Mouse (Mus musculus) myocyte (in vitro differentiated cells): ENCODE measurements around the gene Btn1a1. TPM values are rescaled to one million over a fixed set of nuclear protein-coding genes. Genes with fewer than 3 reads are reported as not detected.

Experiments
- H3K27me3 ChIP-seq: one replicate; pipeline ENCODE4 v1.6.1; 2011; ENCODE audit not compliant: control insufficient read depth, insufficient read depth, insufficient read length
- H3K36me3 ChIP-seq: one replicate; pipeline ENCODE4 v1.6.1; 2011; ENCODE audit not compliant: control insufficient read depth, insufficient read depth
- H3K4me2 ChIP-seq: one replicate; pipeline ENCODE4 v1.6.1; 2011; ENCODE audit warnings: low read depth, control low read depth
- H3K4me3 ChIP-seq: one replicate; pipeline ENCODE4 v1.5.1; 2011; ENCODE audit warnings: mild to moderate bottlenecking, control low read depth, moderate library complexity
- H3K79me2 ChIP-seq: one replicate; pipeline ENCODE4 v1.6.1; 2011; ENCODE audit not compliant: control insufficient read depth, insufficient read depth
- H3ac ChIP-seq: one replicate; pipeline ENCODE4 v1.6.1; 2011; ENCODE audit not compliant: control insufficient read depth, insufficient read length
- CEBPB ChIP-seq: IDR thresholded peaks from 2 replicates; pipeline ENCODE4 v1.6.1; 2011; ENCODE audit warnings: mild to moderate bottlenecking, moderate library complexity; ENCODE audit not compliant: poor library complexity, insufficient read depth, severe bottlenecking
- E2F4 ChIP-seq: IDR thresholded peaks from one replicate; pipeline ENCODE4 v1.6.1; 2011; ENCODE audit warnings: mild to moderate bottlenecking, control low read depth, moderate library complexity; ENCODE audit not compliant: insufficient read depth
- MAX ChIP-seq: IDR thresholded peaks from one replicate; pipeline ENCODE4 v1.6.1; 2011; ENCODE audit warnings: low read depth, mild to moderate bottlenecking, control low read depth
- MYOD1 ChIP-seq, 3 experiments: IDR thresholded peaks; one replicate each; pipeline ENCODE4 v1.6.1; 2011; ENCODE audit warnings: control low read depth in 2 of 3, low read depth in 2 of 3, mild to moderate bottlenecking in 2 of 3, moderate library complexity in 1 of 3; ENCODE audit not compliant: insufficient read length in 2 of 3, control insufficient read depth in 1 of 3
- MYOG ChIP-seq, 3 experiments: IDR thresholded peaks; one replicate each; pipeline ENCODE4 v1.6.1; 2011; ENCODE audit warnings: control low read depth in 2 of 3, low read depth in 2 of 3, mild to moderate bottlenecking in 2 of 3; ENCODE audit not compliant: insufficient read length in 2 of 3, control insufficient read depth in 1 of 3, insufficient read depth in 1 of 3
- POLR2A ChIP-seq: IDR thresholded peaks from one replicate; pipeline ENCODE4 v1.6.1; 2011; ENCODE audit warnings: low read depth, mild to moderate bottlenecking, control low read depth, moderate library complexity; ENCODE audit not compliant: insufficient read length
- POLR2AphosphoS2 ChIP-seq: IDR thresholded peaks from one replicate; pipeline ENCODE4 v1.6.1; 2011; ENCODE audit warnings: low read depth, control low read depth; ENCODE audit not compliant: insufficient read length
- REST ChIP-seq: IDR thresholded peaks from one replicate; pipeline ENCODE4 v1.6.1; 2011; ENCODE audit warnings: mild to moderate bottlenecking, control low read depth, moderate library complexity; ENCODE audit not compliant: insufficient read depth, insufficient read length
- SRF ChIP-seq: IDR thresholded peaks from one replicate; pipeline ENCODE4 v1.6.1; 2011; ENCODE audit warnings: low read depth; ENCODE audit not compliant: control insufficient read depth, insufficient read length
- TCF12 ChIP-seq: IDR thresholded peaks from one replicate; pipeline ENCODE4 v1.6.1; 2011; ENCODE audit warnings: mild to moderate bottlenecking, control low read depth; ENCODE audit not compliant: poor library complexity, insufficient read depth, severe bottlenecking
- TCF3 ChIP-seq: IDR thresholded peaks from one replicate; pipeline ENCODE4 v1.6.1; 2011; ENCODE audit warnings: low read depth, control low read depth; ENCODE audit not compliant: insufficient read length
- USF1 ChIP-seq: IDR thresholded peaks from one replicate; pipeline ENCODE4 v1.6.1; 2011; ENCODE audit warnings: low read depth, mild to moderate bottlenecking, control low read depth, moderate library complexity
- polyA plus RNA-seq: library from polyadenylated mRNA; unstranded; fragments of >200 nt; fragmentation: generic; extraction: Trizol; gene quantifications from one replicate; pipeline ENCODE4 v1.2.1, GENCODE M21; 2012; ENCODE audit warnings: missing spikeins

Gene Btn1a1
- polyA plus RNA-seq, 1 experiment: 0.02 TPM

- Histone ChIP-seq H3K27me3 (no peaks in the 10 kb centered on the region), H3K79me2 (no peaks in the 10 kb centered on the region), H3ac (no peak overlapping the region), H3K4me2 (no peak overlapping the region), H3K4me3 (no peak overlapping the region), H3K36me3 (no peaks in the 10 kb centered on the region)
- no peak for TF ChIP-seq SRF
- TF ChIP-seq CEBPB: no peak
- no peak for TF ChIP-seq MYOG (IDR thresholded peaks at IDR 0.05; ENCODE audit: control insufficient read depth in 1 of 3, insufficient read depth in 1 of 3, insufficient read length in 2 of 3, low read depth in 2 of 3)
- no peak for TF ChIP-seq MAX
Measured at GRCm38 (mm10) chr13:23490863-23491262, 25.2 kb upstream of the Btn1a1 start.

GRCm38 (mm10) chr13:23488400-23489322 lies 23.0 kb upstream of the Btn1a1 start, which contains the start of gene Btn2a2:
Gene Btn2a2, minus strand, starts transcription at chr13:23488857.
- TF ChIP-seq REST (no peak), TCF12 (no peak)
- H3K36me3 ChIP-seq: no peaks in the 10 kb centered on the region
- peak within 1 kb of the TSS; percentile 97 for H3K4me2 ChIP-seq
- no peaks in the 10 kb centered on the region for H3K27me3 ChIP-seq
- H3ac ChIP-seq: no peak within 1 kb of the TSS
- no peaks in the 10 kb centered on the region for H3K79me2 ChIP-seq
- peak within 1 kb of the TSS; percentile 18 for H3K4me3 ChIP-seq

GRCm38 (mm10) chr13:23485271-23485670 lies 19.6 kb upstream of the Btn1a1 start:
- H3ac ChIP-seq: no peak overlapping the region

GRCm38 (mm10) chr13:23483153-23483552 lies 17.5 kb upstream of the Btn1a1 start:
- H3K79me2 ChIP-seq: no peaks in the 10 kb centered on the region
- H3K36me3 ChIP-seq: no peaks in the 10 kb centered on the region
- no peak overlapping the region for H3ac ChIP-seq
- TF ChIP-seq MYOG (IDR thresholded peaks at IDR 0.05; ENCODE audit: control insufficient read depth in 1 of 3, insufficient read depth in 1 of 3, insufficient read length in 2 of 3, low read depth in 2 of 3): no peak
- no peak for TF ChIP-seq SRF
- TF ChIP-seq REST: no peak
- TF ChIP-seq TCF12: no peak
- no peak for TF ChIP-seq POLR2AphosphoS2
- TF ChIP-seq USF1: no peak
- no peak for TF ChIP-seq MYOD1 (IDR thresholded peaks at IDR 0.05; ENCODE audit: control insufficient read depth in 1 of 3, insufficient read length in 2 of 3, low read depth in 2 of 3)
- no peak for TF ChIP-seq CEBPB
- no peak for TF ChIP-seq TCF3
- no peak for TF ChIP-seq E2F4
- TF ChIP-seq MAX: no peak
- TF ChIP-seq POLR2A: no peak
- no peaks in the 10 kb centered on the region for H3K27me3 ChIP-seq
- no peak overlapping the region for H3K4me3 ChIP-seq
- H3K4me2 ChIP-seq: no peak overlapping the region

More at GRCm38 (mm10) chr13:23485271-23485670, 19.6 kb upstream of the Btn1a1 start:
- TF ChIP-seq SRF (no peak), USF1 (no peak), POLR2A (no peak)
- Histone ChIP-seq H3K36me3 (no peaks in the 10 kb centered on the region), H3K4me3 (no peak overlapping the region), H3K27me3 (no peaks in the 10 kb centered on the region), H3K4me2 (no peak overlapping the region), H3K79me2 (no peaks in the 10 kb centered on the region)

- no peaks in the 10 kb centered on the region for H3K79me2 ChIP-seq
- H3K36me3 ChIP-seq: no peaks in the 10 kb centered on the region
- H3ac ChIP-seq: no peak overlapping the region
- no peaks in the 10 kb centered on the region for H3K27me3 ChIP-seq
- H3K4me3 ChIP-seq: no peak overlapping the region
- no peak for TF ChIP-seq POLR2AphosphoS2
- peak in 1 of 3 experiments; percentile 9 for TF ChIP-seq MYOD1 (IDR thresholded peaks at IDR 0.05; ENCODE audit: control insufficient read depth in 1 of 3, insufficient read length in 2 of 3, low read depth in 2 of 3)
- H3K4me2 ChIP-seq: no peak overlapping the region
Measured at GRCm38 (mm10) chr13:23475658-23476057, 10.0 kb upstream of the Btn1a1 start.

GRCm38 (mm10) chr13:23466911-23467310 lies 1.2 kb upstream of the Btn1a1 start:
- Histone ChIP-seq H3K4me3 (no peak overlapping the region), H3K36me3 (no peaks in the 10 kb centered on the region), H3K4me2 (no peak overlapping the region), H3K79me2 (no peaks in the 10 kb centered on the region), H3ac (no peak overlapping the region), H3K27me3 (no peaks in the 10 kb centered on the region)
- no peak for TF ChIP-seq TCF12
